Mouse (Mus musculus) thymus, postnatal 4 days (tissue): Measurements from ENCODE around the gene Rtn1.
"Not testable (repeated sequence)": the region's sequence is repeated elsewhere in the genome, so short reads cannot be mapped to it uniquely, and the experiment has no call there.

Source experiments
- DNase-seq: peaks from one replicate; pipeline ENCODE4 v3.0.0; 2021

Rtn1 gene

DNA sequence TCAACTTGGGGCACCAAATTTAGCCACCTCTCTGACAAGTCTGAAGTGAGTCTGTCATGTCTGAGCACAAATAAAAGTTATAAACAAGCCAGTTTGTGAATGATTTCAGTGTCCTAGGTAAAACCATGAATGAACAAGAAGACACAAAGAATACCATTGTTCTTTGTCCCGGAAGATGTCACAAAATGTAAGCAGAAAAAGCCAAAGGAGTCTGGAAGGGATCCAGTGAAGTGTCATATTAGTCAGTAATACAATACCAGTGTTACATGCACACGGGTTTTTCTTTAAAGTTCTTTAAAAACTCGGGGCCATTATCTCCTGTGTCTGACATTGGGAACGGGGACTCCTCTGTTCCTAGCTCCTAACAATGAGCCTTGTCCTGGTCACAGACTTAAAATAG lies 85.1 kb downstream of the Rtn1 start:
- DNase-seq, result no peak

GRCm38 (mm10) chr12:72315732-72316465 lies 93.0 kb downstream of the Rtn1 start:
- DNase-seq, result no peak

DNA sequence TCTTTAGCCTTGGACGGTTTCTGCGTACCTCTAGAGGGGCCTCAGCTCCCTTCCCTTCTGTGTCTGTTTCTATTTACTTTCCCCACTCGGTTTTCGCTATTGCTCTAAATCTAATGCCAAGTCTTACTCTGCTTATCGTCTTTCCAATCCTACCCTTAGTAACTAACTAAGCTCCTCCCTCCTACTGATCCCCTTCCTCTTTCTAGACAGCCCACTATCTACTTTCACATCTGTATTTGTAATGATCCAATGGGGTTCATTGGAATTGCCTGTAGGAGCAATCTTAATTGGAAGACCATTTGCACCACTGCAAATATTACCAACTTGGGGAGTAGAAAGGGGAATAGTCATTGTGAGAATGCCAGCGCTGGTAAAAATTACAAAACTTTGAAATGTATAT lies 98.0 kb downstream of the Rtn1 start:
- no peak for DNase-seq

DNA sequence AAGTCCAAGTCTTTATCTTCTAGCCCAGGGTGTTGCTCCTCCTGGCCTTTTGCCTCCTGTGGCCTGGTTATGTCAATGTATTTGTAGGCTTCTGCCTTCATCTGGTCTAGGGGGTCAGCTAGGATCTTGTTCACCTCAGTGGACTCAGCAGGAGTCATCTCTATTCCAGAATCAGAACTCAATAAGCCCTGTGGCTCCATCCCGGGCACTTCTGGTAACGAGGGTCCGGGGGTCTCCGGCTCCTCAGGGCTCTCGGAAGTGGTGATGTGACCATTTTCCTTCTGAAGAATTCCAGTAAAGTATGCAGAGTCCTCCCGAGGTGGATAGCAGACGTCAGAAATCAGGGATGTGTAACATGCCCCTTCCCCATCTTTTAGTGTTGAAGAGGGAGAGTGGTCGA lies 100.3 kb downstream of the Rtn1 start:
- no peak for DNase-seq

DNA sequence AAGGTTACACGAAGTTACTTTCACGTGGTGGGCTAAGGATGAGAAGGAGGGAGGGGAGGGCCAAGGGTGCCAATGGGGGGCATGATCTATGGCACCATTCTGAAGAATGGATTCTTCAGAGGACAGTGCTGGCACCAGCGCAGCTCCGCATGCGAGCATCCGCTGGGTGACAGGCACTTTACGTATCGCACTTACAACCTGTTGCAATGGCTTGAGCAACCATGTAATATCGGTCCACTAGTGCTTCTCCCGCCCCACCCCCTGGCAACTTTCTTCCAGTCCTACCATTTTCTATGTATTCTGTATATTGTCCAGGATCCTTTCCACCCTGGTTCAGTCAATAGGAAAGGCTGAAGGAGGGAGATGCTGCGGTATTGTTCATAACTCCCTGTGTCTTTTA lies 102.6 kb downstream of the Rtn1 start:
- DNase-seq, result no peak

GRCm38 (mm10) chr12:72305421-72305820 lies 103.4 kb downstream of the Rtn1 start:
- DNase-seq, result no peak

- DNase-seq, result no peak
These were observed 103.9 kb downstream of the Rtn1 start for GRCm38 (mm10) chr12:72304985-72305384.

DNA sequence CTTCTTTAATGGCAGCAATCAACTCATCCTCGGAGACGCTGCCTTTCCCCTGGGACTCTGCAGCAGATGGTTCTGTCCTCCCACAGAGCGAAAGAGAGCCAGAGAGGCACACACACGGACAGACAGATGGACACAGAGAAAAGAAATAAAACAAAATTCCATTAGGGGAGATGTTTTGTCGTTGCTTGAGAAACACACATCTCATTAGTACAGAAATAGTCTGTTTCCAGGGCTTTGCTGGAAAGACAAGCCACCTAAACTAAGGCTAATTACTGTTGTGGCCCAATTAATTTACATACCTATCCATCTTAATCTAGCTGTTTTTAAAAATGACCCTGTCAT lies 104.5 kb downstream of the Rtn1 start:
- no peak for DNase-seq

DNA sequence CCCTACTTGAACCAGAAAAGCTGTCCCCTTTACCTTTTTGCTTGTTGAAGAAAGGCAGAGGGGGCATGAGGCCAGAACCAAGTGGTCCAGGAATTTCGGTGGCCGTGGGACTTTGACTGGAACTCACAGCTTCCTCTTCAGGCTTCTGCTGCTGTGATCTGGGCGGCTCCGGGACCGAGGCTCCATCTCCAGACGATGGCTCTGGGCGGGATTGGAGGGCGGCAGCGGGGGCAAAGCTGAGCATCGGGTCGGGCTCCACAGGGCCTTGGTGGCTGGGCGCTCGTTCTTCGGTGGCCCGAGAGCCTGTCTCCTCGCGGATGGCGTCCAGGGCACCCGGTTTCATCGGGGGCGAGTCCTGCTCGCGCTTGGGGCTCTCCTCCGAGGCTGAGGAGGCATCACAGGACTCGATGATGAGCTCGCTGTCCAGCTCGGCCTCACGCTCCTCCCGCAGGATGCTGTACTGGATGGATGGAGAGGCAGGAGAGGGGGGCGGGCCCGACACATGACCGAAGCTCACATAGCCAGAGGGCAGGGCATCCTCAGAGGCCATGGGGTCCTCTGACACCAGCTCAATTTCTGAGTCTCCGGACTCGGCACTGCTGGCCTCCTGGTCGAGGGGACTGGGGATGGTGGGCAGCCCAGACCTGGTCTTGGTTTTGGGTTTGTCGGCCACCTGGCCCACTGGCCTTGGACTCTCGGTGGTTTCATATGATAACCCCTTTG lies 105.1 kb downstream of the Rtn1 start:
- DNase-seq, result no peak

GRCm38 (mm10) chr12:72301431-72301830 lies 107.4 kb downstream of the Rtn1 start:
- DNase-seq, result no peak

- no peak for DNase-seq
These were observed 107.9 kb downstream of the Rtn1 start for GRCm38 (mm10) chr12:72300971-72301370.

DNA sequence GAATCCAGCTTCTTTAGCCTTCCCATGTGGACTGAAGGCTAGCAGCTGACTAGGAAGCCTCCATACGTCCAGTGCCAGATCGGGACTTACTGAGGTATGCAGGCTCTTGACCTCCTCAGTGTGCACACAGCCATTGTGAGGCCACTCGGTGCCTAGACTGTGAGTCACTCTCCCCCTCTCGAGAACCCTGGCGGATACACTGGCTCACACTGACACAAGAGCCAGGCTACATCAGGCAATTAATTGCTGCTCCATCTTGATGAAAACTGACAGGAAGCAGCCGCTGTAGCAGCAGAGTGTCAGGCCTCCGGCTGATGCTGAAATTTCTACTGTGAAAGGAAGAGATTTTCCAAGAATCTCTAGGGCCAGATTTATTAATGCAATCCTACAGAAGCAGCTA lies 110.6 kb downstream of the Rtn1 start:
- DNase-seq, result no peak

GRCm38 (mm10) chr12:72296552-72296951 lies 112.3 kb downstream of the Rtn1 start:
- DNase-seq, result no peak

GRCm38 (mm10) chr12:72293185-72293584 lies 115.7 kb downstream of the Rtn1 start:
- not testable (repeated sequence) for DNase-seq

GRCm38 (mm10) chr12:72292566-72292965 lies 116.3 kb downstream of the Rtn1 start:
- no peak for DNase-seq

DNA sequence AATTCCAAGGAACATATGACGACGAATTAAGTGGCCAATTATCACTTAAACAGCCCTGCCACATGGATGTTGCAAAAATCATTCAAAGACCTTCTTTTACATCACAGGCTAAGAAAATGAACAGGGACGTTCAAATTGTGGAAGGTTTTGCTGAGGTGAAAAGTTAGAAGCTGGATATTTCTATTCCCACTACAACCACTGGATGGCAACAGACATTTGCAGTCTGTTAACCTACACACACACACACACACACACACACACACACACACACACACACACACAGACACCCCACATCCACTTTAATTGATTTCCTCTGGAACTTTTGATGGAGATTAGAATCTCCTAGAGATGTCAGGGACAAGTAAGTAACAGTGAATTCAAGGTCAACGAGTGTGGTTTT lies 117.6 kb downstream of the Rtn1 start:
- DNase-seq, result no peak

GRCm38 (mm10) chr12:72288215-72288614 lies 120.6 kb downstream of the Rtn1 start:
- DNase-seq, result no peak

DNA sequence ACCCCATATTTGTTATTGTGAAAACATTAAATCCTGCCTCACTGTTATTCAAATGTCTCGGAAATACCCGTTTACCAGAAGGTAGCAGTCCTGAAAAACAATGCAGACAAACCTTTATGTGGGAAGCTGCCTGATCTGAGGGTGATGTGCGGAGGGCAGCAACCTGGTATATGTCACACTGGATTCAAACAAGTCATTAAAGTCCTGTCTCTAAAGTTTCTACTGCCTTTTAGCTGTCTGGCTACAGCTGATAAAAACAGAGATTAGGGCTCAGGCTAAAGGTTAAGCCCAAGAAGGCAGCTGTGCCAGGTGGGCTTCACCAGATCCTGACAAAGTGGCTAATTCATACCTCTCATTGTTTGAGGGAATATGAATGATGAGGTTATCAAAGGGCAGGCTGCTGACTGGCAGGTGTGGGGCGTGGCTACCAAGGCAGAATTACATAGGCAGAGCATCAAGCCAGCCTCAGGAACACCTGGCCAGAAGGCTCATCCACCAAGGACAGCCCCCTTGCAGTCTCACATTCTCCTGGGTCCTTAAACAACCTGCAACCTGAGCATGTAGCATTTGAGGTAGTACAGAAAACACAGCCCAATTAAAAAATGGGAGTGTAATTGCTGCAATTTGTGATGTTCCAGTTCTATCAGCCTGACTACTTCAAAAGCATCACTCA lies 121.4 kb downstream of the Rtn1 start:
- DNase-seq, result no peak

GRCm38 (mm10) chr12:72285366-72286345 lies 123.2 kb downstream of the Rtn1 start:
- no peak for DNase-seq

DNA sequence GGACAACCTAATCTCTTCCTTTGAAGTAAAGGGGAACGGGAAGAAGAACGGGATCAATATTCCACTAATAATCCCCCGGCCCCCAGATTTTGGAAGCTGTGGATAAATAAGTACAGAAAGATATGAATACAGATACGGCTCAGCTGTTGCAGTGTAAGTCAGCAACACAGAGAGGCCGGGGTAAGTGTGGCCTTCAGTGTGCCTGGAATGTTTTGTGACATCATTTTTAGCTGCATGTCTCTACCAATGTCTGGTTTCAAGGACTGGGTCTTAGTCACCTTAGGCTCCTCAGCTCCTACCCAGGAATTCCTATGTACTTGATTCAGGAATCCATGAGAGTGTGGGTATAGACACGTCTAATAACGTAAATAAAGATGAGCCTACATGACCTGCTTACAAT lies 124.3 kb downstream of the Rtn1 start:
- no peak for DNase-seq

DNA sequence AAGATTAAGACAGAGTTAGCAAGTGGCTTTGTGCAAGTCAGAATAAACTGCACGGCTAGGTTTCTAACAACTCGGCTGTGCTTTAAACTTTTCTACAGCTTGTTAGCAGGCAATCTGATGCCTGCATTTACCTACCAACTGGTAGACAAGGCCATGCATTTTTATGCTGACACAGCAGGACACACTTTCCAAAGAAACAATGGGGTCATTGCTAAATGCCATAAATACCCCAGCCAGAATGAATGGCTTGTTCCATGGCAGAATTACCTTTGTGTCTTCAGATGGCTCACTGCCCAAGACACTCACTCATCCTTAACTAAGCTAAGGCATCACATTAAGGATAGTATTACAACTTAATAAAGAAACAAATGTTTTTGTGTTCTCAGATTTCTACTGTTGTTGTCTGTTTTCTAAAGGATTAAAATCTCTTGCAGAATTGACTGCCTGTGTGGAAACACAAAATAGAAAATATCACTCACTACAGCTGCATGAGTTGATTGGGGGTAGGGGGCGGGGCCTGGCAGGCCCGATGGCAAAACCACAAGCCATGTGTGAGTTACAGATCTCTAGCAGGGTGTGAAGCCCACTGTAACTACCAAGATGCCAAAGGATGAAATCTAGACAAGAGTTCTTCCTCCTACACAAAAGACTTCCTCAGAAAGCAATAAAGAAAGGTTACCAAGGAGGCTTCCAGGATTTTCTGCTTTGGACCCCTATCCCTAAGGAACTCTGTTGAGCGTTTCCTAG lies 129.6 kb downstream of the Rtn1 start:
- no peak for DNase-seq

DNA sequence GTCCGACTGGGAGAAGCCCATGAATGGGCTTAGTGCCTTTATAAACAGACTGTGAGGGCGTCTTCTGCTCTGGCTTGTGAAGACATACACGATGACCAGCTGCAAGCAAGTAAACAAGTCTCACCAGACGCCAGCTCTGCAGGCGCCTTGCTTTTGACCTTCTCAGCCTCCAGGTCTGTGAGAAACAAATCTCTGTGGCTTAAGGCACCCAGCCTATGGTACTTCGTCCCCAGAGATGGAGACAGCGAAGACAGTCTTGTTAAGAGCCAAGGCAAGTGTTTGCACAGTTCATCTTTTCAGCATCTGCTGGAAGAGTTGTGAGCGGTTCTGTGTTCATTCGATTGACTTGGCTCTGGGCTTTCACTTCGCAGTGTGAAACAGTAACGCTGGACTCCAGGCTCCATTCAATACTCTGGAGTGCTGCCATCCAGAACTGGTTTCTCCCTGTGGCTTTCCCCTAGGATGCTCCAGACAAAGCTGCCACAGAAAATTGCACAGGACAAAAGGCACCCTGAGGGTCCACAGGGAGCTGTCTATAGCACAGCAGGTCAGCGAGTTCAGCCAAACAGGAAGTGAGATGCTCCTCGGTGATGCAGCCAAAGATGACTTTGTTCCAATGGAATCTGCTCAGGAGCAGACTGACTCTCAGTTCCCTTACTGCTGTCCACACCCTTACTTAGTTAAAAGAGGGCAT lies 135.0 kb downstream of the Rtn1 start:
- no peak for DNase-seq
